Mouse (Mus musculus) lung, postnatal 14 days (tissue): ENCODE measurements around the gene Gm4969.
A peak's percentile ranks its signal among the peaks of the same experiment; 100 is the strongest.
"Not testable (repeated sequence)": the region's sequence is repeated elsewhere in the genome, so short reads cannot be mapped to it uniquely, and the experiment has no call there.

Source experiments
- DNase-seq: peaks from one replicate; pipeline ENCODE4 v3.0.0; 2021

The Gm4969 gene

GRCm38 (mm10) chr7:19092381-19093173, 25.6 kb downstream of the Gm4969 start:
- peak; percentile 38 for DNase-seq

- no peak for DNase-seq
These were observed 26.3 kb downstream of the Gm4969 start for GRCm38 (mm10) chr7:19091913-19092312.

- peak; percentile 77 for DNase-seq
These were observed 29.4 kb downstream of the Gm4969 start for GRCm38 (mm10) chr7:19088813-19089212.

GRCm38 (mm10) chr7:19086760-19087159, 31.4 kb downstream of the Gm4969 start:
- DNase-seq, result no peak

- peak; percentile 64 for DNase-seq
These were observed 32.1 kb downstream of the Gm4969 start for GRCm38 (mm10) chr7:19086042-19086441.

- no peak for DNase-seq
These were observed 32.7 kb downstream of the Gm4969 start for GRCm38 (mm10) chr7:19085495-19085894.

- DNase-seq, result no peak
These were observed 33.2 kb downstream of the Gm4969 start for GRCm38 (mm10) chr7:19084921-19085473.

GRCm38 (mm10) chr7:19084277-19084771, 33.8 kb downstream of the Gm4969 start:
- no peak for DNase-seq

GRCm38 (mm10) chr7:19083701-19084100, 34.5 kb downstream of the Gm4969 start, which contains the start of gene Dmpk:
Gene Dmpk (plus strand): TSS chr7:19083849.
- DNase-seq, result no peak

GRCm38 (mm10) chr7:19083096-19083495, 35.1 kb downstream of the Gm4969 start:
- DNase-seq, result peak; percentile 56

- DNase-seq, result no peak
These were observed 36.0 kb downstream of the Gm4969 start for GRCm38 (mm10) chr7:19082171-19082570.

GRCm38 (mm10) chr7:19080451-19080950, 37.7 kb downstream of the Gm4969 start:
- DNase-seq, result no peak

- no peak for DNase-seq
These were observed 39.4 kb downstream of the Gm4969 start for GRCm38 (mm10) chr7:19078732-19079131.

GRCm38 (mm10) chr7:19077761-19078160, 40.4 kb downstream of the Gm4969 start:
- peak; percentile 49 for DNase-seq

- DNase-seq, result no peak
These were observed 41.6 kb downstream of the Gm4969 start for GRCm38 (mm10) chr7:19076586-19076991.

GRCm38 (mm10) chr7:19075723-19076585, 42.2 kb downstream of the Gm4969 start, which contains the start of gene Dmwd:
Gene Dmwd (plus strand): TSS chr7:19076227.
- peak; percentile 93 for DNase-seq

GRCm38 (mm10) chr7:19075231-19075630, 42.9 kb downstream of the Gm4969 start:
- no peak for DNase-seq

- no peak for DNase-seq
These were observed 43.7 kb downstream of the Gm4969 start for GRCm38 (mm10) chr7:19074494-19074893.

- peak; percentile 48 for DNase-seq
These were observed 44.7 kb downstream of the Gm4969 start for GRCm38 (mm10) chr7:19073504-19073903.

- DNase-seq, result not testable (repeated sequence)
These were observed 47.1 kb downstream of the Gm4969 start for GRCm38 (mm10) chr7:19071024-19071423.

- no peak for DNase-seq
These were observed 48.7 kb downstream of the Gm4969 start for GRCm38 (mm10) chr7:19069500-19069899.

GRCm38 (mm10) chr7:19068707-19069106, 49.5 kb downstream of the Gm4969 start:
- peak; percentile 83 for DNase-seq

- DNase-seq, result no peak
These were observed 50.2 kb downstream of the Gm4969 start for GRCm38 (mm10) chr7:19067935-19068334.
